Mouse (Mus musculus) MEL (cell line): ENCODE data around the gene Tlr3. TPM values are rescaled to one million over a fixed set of nuclear protein-coding genes. Genes with fewer than 3 reads are reported as not detected.

Source experiments
- DNase-seq: peaks from one replicate; pipeline ENCODE4 v3.0.0; 2011; ENCODE audit warnings: low read depth, low spot score
- H3K27ac ChIP-seq: 2 replicates; pipeline ENCODE4 v1.5.1; 2012; ENCODE audit warnings: low read depth, mild to moderate bottlenecking, control low read depth, low read length, moderate library complexity; ENCODE audit not compliant: control insufficient read depth
- H3K27me3 ChIP-seq, 2 experiments: fragments of 150-350 bp in 1 of 2; sonication (generic) in 1 of 2; 2 replicates each; pipeline ENCODE4 v1.6.1; 2012; ENCODE audit warnings: low read length in 2 of 2, mild to moderate bottlenecking in 2 of 2, improper control_type of control experiment in 1 of 2, moderate library complexity in 1 of 2; ENCODE audit not compliant: insufficient read depth in 2 of 2, control insufficient read depth in 1 of 2
- H3K36me3 ChIP-seq, 2 experiments: 2 replicates each; pipeline ENCODE4 v1.6.1; 2012 to 2014; ENCODE audit warnings: low read length in 2 of 2, improper control_type of control experiment in 1 of 2, inconsistent platforms in 1 of 2, mild to moderate bottlenecking in 1 of 2; ENCODE audit not compliant: insufficient read depth in 2 of 2, control insufficient read depth in 1 of 2
- H3K4me1 ChIP-seq, 2 experiments: fragments of 150-350 bp in 1 of 2; sonication (generic) in 1 of 2; 2 replicates each; pipeline ENCODE4 v1.6.1; 2012; ENCODE audit warnings: low read length in 2 of 2, improper control_type of control experiment in 1 of 2, mild to moderate bottlenecking in 1 of 2; ENCODE audit not compliant: insufficient read depth in 2 of 2, control insufficient read depth in 1 of 2
- H3K4me3 ChIP-seq, 2 experiments: fragments of 150-350 bp in 1 of 2; sonication (generic) in 1 of 2; 2 replicates each; pipeline ENCODE4 v1.5.1; 2012; ENCODE audit warnings: low read depth in 2 of 2, low read length in 2 of 2, mild to moderate bottlenecking in 2 of 2, moderate library complexity in 2 of 2, control low read depth in 1 of 2, improper control_type of control experiment in 1 of 2; ENCODE audit not compliant: control insufficient read depth in 1 of 2, insufficient read depth in 1 of 2
- H3K79me2 ChIP-seq: 2 replicates; pipeline ENCODE4 v1.6.1; 2012; ENCODE audit warnings: mild to moderate bottlenecking, low read length, moderate library complexity; ENCODE audit not compliant: control insufficient read depth, poor library complexity, insufficient read depth
- H3K9ac ChIP-seq: 2 replicates; pipeline ENCODE4 v1.6.1; 2012; ENCODE audit warnings: low read depth, mild to moderate bottlenecking, control low read depth, low read length, moderate library complexity; ENCODE audit not compliant: control insufficient read depth, poor library complexity, severe bottlenecking
- H3K9me3 ChIP-seq: fragments of 150-350 bp; sonication (generic); replicated peaks from 2 replicates; pipeline ENCODE4 v1.6.1; 2012; ENCODE audit warnings: mild to moderate bottlenecking, low read length, improper control_type of control experiment, moderate library complexity; ENCODE audit not compliant: insufficient read depth
- CHD1 ChIP-seq: IDR thresholded peaks from 2 replicates; pipeline ENCODE4 v1.6.1; 2012; ENCODE audit warnings: low read depth, mild to moderate bottlenecking, inconsistent platforms, low read length, improper control_type of control experiment
- CHD2 ChIP-seq: IDR thresholded peaks from 2 replicates; pipeline ENCODE4 v1.6.1; 2011; ENCODE audit warnings: low read length, improper control_type of control experiment
- EP300 ChIP-seq, 2 experiments: IDR thresholded peaks; 2 replicates each; pipeline ENCODE4 v1.6.1; 2011; ENCODE audit warnings: improper control_type of control experiment in 2 of 2, low read length in 2 of 2, low read depth in 1 of 2, mild to moderate bottlenecking in 1 of 2
- ETS1 ChIP-seq: IDR thresholded peaks from 2 replicates; pipeline ENCODE4 v1.6.1; 2012; ENCODE audit warnings: low read depth, mild to moderate bottlenecking, inconsistent platforms, low read length, improper control_type of control experiment, moderate library complexity
- GABPA ChIP-seq: IDR thresholded peaks from 2 replicates; pipeline ENCODE4 v1.6.1; 2012; ENCODE audit warnings: low read depth, mild to moderate bottlenecking, inconsistent platforms, low read length, improper control_type of control experiment, moderate library complexity
- GATA1 ChIP-seq: IDR thresholded peaks from 2 replicates; pipeline ENCODE4 v1.6.1; 2011; ENCODE audit warnings: low read depth, low read length, improper control_type of control experiment
- KAT2A ChIP-seq: conservative IDR thresholded peaks from 2 replicates; pipeline ENCODE4 v1.6.1; 2012; ENCODE audit warnings: low read depth, low read length, improper control_type of control experiment, inconsistent platforms
- MAFK ChIP-seq: IDR thresholded peaks from 2 replicates; pipeline ENCODE4 v1.6.1; 2011; ENCODE audit warnings: low read depth, mild to moderate bottlenecking, low read length, improper control_type of control experiment, borderline replicate concordance
- MAZ ChIP-seq: IDR thresholded peaks from 2 replicates; pipeline ENCODE4 v1.6.1; 2012; ENCODE audit warnings: low read depth, mild to moderate bottlenecking, inconsistent platforms, low read length, improper control_type of control experiment
- MXI1 ChIP-seq: IDR thresholded peaks from 2 replicates; pipeline ENCODE4 v1.6.1; 2011; ENCODE audit warnings: mild to moderate bottlenecking, low read depth, low read length, improper control_type of control experiment
- MYB ChIP-seq: IDR thresholded peaks from 2 replicates; pipeline ENCODE4 v1.6.1; 2011; ENCODE audit warnings: mild to moderate bottlenecking, low read depth, low read length, improper control_type of control experiment
- MYC ChIP-seq: IDR thresholded peaks from 2 replicates; pipeline ENCODE4 v1.6.1; 2011; ENCODE audit warnings: low read depth, mild to moderate bottlenecking, low read length, improper control_type of control experiment, moderate library complexity
- POLR2AphosphoS5 ChIP-seq: IDR thresholded peaks from 2 replicates; pipeline ENCODE4 v1.6.1; 2012; ENCODE audit warnings: low read depth, borderline replicate concordance, mild to moderate bottlenecking, inconsistent platforms, low read length, moderate library complexity, mixed read lengths
- RCOR1 ChIP-seq: IDR thresholded peaks from 2 replicates; pipeline ENCODE4 v1.6.1; 2012; ENCODE audit warnings: low read depth, mild to moderate bottlenecking, inconsistent platforms, low read length, improper control_type of control experiment
- SIN3A ChIP-seq: IDR thresholded peaks from 2 replicates; pipeline ENCODE4 v1.6.1; 2012; ENCODE audit warnings: low read length, improper control_type of control experiment, inconsistent platforms
- TAL1 ChIP-seq: IDR thresholded peaks from 2 replicates; pipeline ENCODE4 v1.6.1; 2012; ENCODE audit warnings: mild to moderate bottlenecking, inconsistent platforms, low read length, moderate library complexity, mixed read lengths
- UBTF ChIP-seq: IDR thresholded peaks from 2 replicates; pipeline ENCODE4 v1.6.1; 2012; ENCODE audit warnings: low read depth, mild to moderate bottlenecking, inconsistent platforms, low read length, improper control_type of control experiment, moderate library complexity, borderline replicate concordance; ENCODE audit not compliant: insufficient read depth
- USF1 ChIP-seq: IDR thresholded peaks from 2 replicates; pipeline ENCODE4 v1.6.1; 2014; ENCODE audit warnings: low read depth, mild to moderate bottlenecking, inconsistent platforms, low read length, improper control_type of control experiment, moderate library complexity
- USF2 ChIP-seq, 2 experiments: IDR thresholded peaks; 2 replicates each; pipeline ENCODE4 v1.6.1; 2011 to 2012; ENCODE audit warnings: improper control_type of control experiment in 2 of 2, low read length in 2 of 2, borderline replicate concordance in 1 of 2, inconsistent platforms in 1 of 2, low read depth in 1 of 2, mild to moderate bottlenecking in 1 of 2; ENCODE audit not compliant: insufficient read depth in 1 of 2
- ZC3H11A ChIP-seq: IDR thresholded peaks from 2 replicates; pipeline ENCODE4 v1.6.1; 2012; ENCODE audit warnings: low read depth, mild to moderate bottlenecking, inconsistent platforms, low read length, improper control_type of control experiment
- ZMIZ1 ChIP-seq: IDR thresholded peaks from 2 replicates; pipeline ENCODE4 v1.6.1; 2012; ENCODE audit warnings: low read depth, mild to moderate bottlenecking, inconsistent platforms, low read length, improper control_type of control experiment, moderate library complexity
- polyA plus RNA-seq, 2 experiments: library from polyadenylated mRNA; stranded (reverse) in 1 of 2; unstranded in 1 of 2; fragments of >175 nt in 1 of 2; fragments of >200 nt in 1 of 2; gene quantifications; 2 replicates each; pipeline versions ENCODE4 v1.2.1 to v1.2.4; 2012; ENCODE audit warnings: low replicate concordance in 2 of 2, low read depth in 1 of 2; ENCODE audit not compliant: insufficient read length in 2 of 2, insufficient read depth in 1 of 2, missing spikeins in 1 of 2
- total RNA-seq: library from RNA; depleted of rRNA; stranded (reverse); fragments of 300-350 nt; gene quantifications from 2 replicates; pipeline ENCODE4 v1.2.3, GENCODE M21; 2012; rRNA removed

Gene Tlr3
- total RNA-seq = not detected in 2 replicates
- under 1 TPM in 1 of 2 experiments, not detected in 1; 0.15 TPM for polyA plus RNA-seq

DNA sequence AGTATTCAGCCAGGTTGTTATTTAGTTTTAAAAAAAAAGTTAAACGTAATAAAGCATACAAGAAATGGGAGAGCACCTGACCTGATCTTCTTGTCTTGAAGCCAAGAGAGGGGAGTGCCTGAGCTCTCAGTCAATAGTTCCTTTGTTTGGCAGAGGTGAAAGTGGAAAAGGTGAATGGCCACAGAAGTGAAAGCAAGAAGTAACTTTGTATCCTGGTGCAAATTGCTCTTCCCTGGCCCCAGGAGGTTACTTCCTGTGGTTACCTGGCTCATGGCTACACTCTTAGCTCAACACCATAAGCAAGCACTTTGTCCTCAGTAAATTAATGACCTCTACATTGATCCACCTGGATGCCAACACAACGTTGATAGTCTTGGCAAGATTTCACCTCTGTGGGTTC lies at the start of gene Tlr3:
Tlr3 (minus strand) TSS at position 199 of the 400 bp plus-strand sequence.
- H3K79me2 ChIP-seq = no peaks in the 10 kb centered on the region
- peak within 1 kb of the TSS; percentile 71 to 73 for H3K4me3 ChIP-seq
- H3K4me1 ChIP-seq = no peaks in the 10 kb centered on the region
- TF ChIP-seq GABPA (no peak), GATA1 (no peak), RCOR1 (no peak), CHD2 (no peak), ETS1 (no peak), ZC3H11A (no peak), MAFK (no peak), EP300 (IDR thresholded peaks at IDR 0.05; ENCODE audit: low read depth in 1 of 2, low read length in 2 of 2) (no peak), USF2 (IDR thresholded peaks at IDR 0.05; ENCODE audit: borderline replicate concordance in 1 of 2, insufficient read depth in 1 of 2, low read depth in 1 of 2, low read length in 2 of 2) (no peak), MXI1 (no peak), SIN3A (no peak), KAT2A (no peak), MYC (no peak)
- DNase-seq = peak; percentile 4
- H3K9ac ChIP-seq = peak within 1 kb of the TSS; percentile 26
- no peaks in the 10 kb centered on the region for H3K36me3 ChIP-seq
- no peaks in the 10 kb centered on the region for H3K9me3 ChIP-seq
- H3K27ac ChIP-seq = no peak within 1 kb of the TSS
- H3K27me3 ChIP-seq = no peaks in the 10 kb centered on the region

DNA sequence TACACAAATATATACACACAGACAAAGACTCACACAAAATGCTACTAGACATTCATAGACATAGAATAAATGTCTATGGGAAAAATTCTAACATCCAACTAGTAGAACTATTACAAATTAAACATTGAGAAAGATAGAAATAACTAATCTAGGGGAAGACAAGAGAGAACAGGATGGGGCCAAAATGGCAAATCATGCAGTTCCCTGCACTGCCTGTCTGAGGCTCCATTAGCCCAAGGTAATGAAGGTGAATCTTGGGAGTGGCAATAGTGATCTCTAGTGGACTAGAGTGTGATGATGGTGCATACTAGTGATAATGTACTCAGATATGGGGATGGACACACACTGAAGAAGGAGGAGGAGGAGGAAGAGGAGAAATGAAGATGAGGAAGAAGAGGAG lies 47.0 kb upstream of the Tlr3 start:
- Histone ChIP-seq H3K4me3 (no peak overlapping the region), H3K4me1 (no peaks in the 10 kb centered on the region), H3K79me2 (no peaks in the 10 kb centered on the region), H3K36me3 (no peaks in the 10 kb centered on the region), H3K27ac (no peak overlapping the region), H3K9me3 (no peaks in the 10 kb centered on the region), H3K27me3 (no peaks in the 10 kb centered on the region), H3K9ac (no peak overlapping the region)
- TF ChIP-seq RCOR1 (no peak), MAZ (no peak), TAL1 (no peak), POLR2AphosphoS5 (no peak), ZMIZ1 (no peak), USF1 (no peak), CHD1 (no peak), MYC (no peak), MYB (no peak), UBTF (no peak)
- DNase-seq = no peak
